Mouse (Mus musculus): Measurements from ENCODE around the gene Icosl. TPM values are rescaled to one million over a fixed set of nuclear protein-coding genes. Genes with fewer than 3 reads are reported as not detected.

Icosl gene
- 10 to 100 TPM in 1 of 2 experiments, 1 to 10 TPM in 1; 9.1 to 14.1 TPM for polyA plus RNA-seq (2017; shearing (Covaris generic))

DNA sequence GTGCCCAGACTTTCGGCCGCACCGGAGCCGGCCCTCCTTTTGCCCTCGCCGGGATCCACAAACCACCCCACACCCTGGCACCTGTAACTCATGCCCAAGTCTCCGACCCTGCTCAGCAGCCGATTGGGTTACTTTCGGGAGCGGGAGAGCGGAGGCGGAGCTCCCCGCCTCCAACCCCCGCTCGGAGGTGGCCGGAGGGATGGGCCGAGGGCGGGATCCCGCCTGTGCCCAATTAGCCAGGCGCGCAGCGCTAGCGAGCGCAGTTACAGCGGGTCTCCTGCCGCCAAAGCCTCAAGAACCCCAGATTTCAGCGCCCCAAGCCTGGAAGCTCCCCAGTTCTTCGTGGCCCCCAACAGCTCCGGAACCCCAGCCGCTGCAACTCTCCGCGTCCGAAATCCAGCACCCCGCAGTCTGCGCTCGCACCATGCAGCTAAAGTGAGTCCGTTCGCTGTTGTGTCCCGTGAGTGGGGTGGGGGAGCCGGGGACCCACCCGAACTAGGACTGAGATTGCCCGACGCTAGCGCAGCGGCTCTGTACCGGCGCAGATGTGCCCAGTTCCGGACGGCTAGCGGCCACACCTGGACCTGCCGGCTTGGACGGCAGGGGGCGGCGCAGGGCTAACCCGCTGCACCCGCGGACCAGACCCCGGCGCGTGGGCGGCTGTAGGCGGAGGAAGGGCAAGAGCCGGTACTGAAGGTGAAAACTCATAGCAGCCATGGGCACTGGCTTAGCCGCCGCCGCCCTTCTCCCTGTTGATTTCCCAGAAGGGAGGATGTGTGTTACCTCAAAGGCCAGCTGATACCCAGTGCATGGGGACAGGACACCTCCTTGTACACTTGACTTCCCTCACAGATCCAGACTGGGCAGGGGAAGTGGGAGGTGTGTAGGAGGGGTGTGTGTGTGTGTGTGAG, at the start of gene Icosl:
Gene Icosl, plus strand, starts transcription at position 202 of the 911 bp plus-strand sequence.

DNA sequence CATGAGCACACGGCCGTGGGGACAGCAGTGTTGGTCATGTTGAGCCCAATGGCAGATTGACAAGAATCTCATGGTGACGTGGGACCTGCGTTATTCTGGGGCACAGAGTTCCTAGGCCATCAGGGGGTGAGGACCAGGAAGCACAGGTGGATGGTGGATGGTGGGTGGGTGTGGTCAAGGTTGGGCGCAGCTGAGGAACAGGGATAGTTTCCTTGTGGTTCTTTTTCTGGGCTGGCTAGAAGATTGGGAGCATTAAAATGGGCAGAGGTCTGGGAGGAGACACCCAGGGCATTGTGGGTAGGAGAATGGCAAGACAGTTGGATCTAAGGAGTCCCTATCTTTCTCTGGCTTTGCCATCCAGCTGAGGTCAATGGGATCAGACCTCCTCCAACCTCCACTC, 27.5 kb upstream of the Icosl start, which contains the start of gene Dnmt3l:
Gene Dnmt3l, plus strand, starts transcription at position 301 of the 400 bp plus-strand sequence.

DNA sequence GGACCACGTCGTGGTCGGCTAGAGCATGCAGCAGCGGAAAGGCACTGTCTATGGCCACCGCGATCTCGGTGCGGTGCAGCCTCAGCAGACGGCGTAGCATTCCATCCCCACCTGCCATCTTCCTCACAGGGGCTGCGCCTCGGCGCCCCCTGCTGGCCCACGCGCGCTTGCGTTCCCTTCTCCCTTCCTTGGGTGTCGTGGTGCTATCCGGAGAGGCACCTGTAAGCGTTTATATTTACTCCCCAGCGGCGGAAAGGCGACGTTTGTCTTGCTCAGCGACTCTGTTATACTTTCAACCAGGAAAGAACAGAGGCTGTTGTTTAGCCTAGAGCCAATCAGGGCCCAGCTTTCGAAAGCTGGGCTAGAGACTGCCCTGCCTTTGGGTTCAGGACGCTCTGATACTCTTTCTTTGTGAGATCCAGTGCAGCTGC, 25.7 kb upstream of the Icosl start, which contains the start of gene Aire:
Gene Aire, minus strand, starts transcription at position 205 of the 431 bp plus-strand sequence.

Other genes starting within 250 kb of the Icosl start
- gene Krtap10-4, start 242.2 kb upstream of the Icosl start, polyA plus RNA-seq (2017; shearing (Covaris generic)) = not detected
- gene Krtap10-10, start 233.4 kb upstream of the Icosl start, polyA plus RNA-seq (2017; shearing (Covaris generic)) = under 1 TPM in 1 of 2 experiments, not detected in 1; 0.33 TPM
- gene Gm36176, start 222.5 kb upstream of the Icosl start, polyA plus RNA-seq (2017; shearing (Covaris generic)) = not detected
- not detected for gene Gm10318, start 216.4 kb upstream of the Icosl start, polyA plus RNA-seq (2017; shearing (Covaris generic))
- not detected for gene Gm3285, start 207.3 kb upstream of the Icosl start, polyA plus RNA-seq (2017; shearing (Covaris generic))
- gene Lrrc3, start 166.8 kb upstream of the Icosl start, polyA plus RNA-seq (2017; shearing (Covaris generic)) = 1 to 10 TPM in 1 of 2 experiments, under 1 TPM in 1; 0.13 to 2.1 TPM
- 1 to 10 TPM; 1.0 to 1.3 TPM for gene Trpm2, start 98.7 kb upstream of the Icosl start, polyA plus RNA-seq (2017; shearing (Covaris generic))
- gene 1810043G02Rik, start 90.8 kb upstream of the Icosl start, polyA plus RNA-seq (2017; shearing (Covaris generic)) = 10 to 100 TPM in 1 of 2 experiments, 1 to 10 TPM in 1; 7.9 to 10.6 TPM
- gene Pfkl, start 59.2 kb upstream of the Icosl start, polyA plus RNA-seq (2017; shearing (Covaris generic)) = 10 to 100 TPM; 62.7 to 87.7 TPM
- gene Dnmt3l, start 27.4 kb upstream of the Icosl start, polyA plus RNA-seq (2017; shearing (Covaris generic)) = 1 to 10 TPM in 1 of 2 experiments, under 1 TPM in 1; 0.37 to 1.2 TPM
- 1 to 10 TPM in 1 of 2 experiments, not detected in 1; 1.2 TPM for gene Aire, start 25.7 kb upstream of the Icosl start, polyA plus RNA-seq (2017; shearing (Covaris generic))
- gene D10Jhu81e, start 100.5 kb downstream of the Icosl start, polyA plus RNA-seq (2017; shearing (Covaris generic)) = 10 to 100 TPM; 70.2 to 76.7 TPM
- gene Pwp2, start 115.8 kb downstream of the Icosl start, polyA plus RNA-seq (2017; shearing (Covaris generic)) = 10 to 100 TPM; 25.8 to 32.1 TPM
- 10 to 100 TPM; 37.7 to 41.0 TPM for gene Trappc10, start 175.3 kb downstream of the Icosl start, polyA plus RNA-seq (2017; shearing (Covaris generic))